Mouse (Mus musculus): Measurements from ENCODE around the gene Stox2. TPM values are rescaled to one million over a fixed set of nuclear protein-coding genes. Genes with fewer than 3 reads are reported as not detected.

The Stox2 gene
- total RNA-seq, 2 experiments from 2014 or later, result 9.4 to 10.5 TPM

- intact Hi-C loops (cut with DNase I; ENCODE audit: low total_unique reads), result no loop called here
- no peak for DNase-seq
These were observed 124.9 kb downstream of the Stox2 start for GRCm38 (mm10) chr8:47321282-47321681.

- intact Hi-C loops (cut with DNase I; ENCODE audit: low total_unique reads), result no loop called here
- DNase-seq, result no peak
These were observed 125.5 kb downstream of the Stox2 start for GRCm38 (mm10) chr8:47320707-47321106.

- DNase-seq, result no peak
- intact Hi-C loops (cut with DNase I; ENCODE audit: low total_unique reads), result no loop called here
These were observed 127.7 kb downstream of the Stox2 start for GRCm38 (mm10) chr8:47318468-47318867.

- intact Hi-C loops (cut with DNase I; ENCODE audit: low total_unique reads), result no loop called here
- DNase-seq, result no peak
These were observed 138.0 kb downstream of the Stox2 start for GRCm38 (mm10) chr8:47308176-47308575.

GRCm38 (mm10) chr8:47306372-47306771 lies 139.8 kb downstream of the Stox2 start:
- no peak for DNase-seq
- intact Hi-C loops (cut with DNase I; ENCODE audit: low total_unique reads), result no loop called here

GRCm38 (mm10) chr8:47305880-47306279 lies 140.3 kb downstream of the Stox2 start:
- no peak for DNase-seq
- intact Hi-C loops (cut with DNase I; ENCODE audit: low total_unique reads), result no loop called here

- DNase-seq, result no peak
- intact Hi-C loops (cut with DNase I; ENCODE audit: low total_unique reads), result no loop called here
These were observed 147.7 kb downstream of the Stox2 start for GRCm38 (mm10) chr8:47298460-47298859.

GRCm38 (mm10) chr8:47289641-47290040 lies 156.5 kb downstream of the Stox2 start:
- intact Hi-C loops (cut with DNase I; ENCODE audit: low total_unique reads), result loop anchor here (10.0 kb wide), 1 partner anchor 75 kb away; no protein-coding TSS in a partner anchor
- DNase-seq, result no peak

- intact Hi-C loops (cut with DNase I; ENCODE audit: low total_unique reads), result loop anchor here (10.0 kb wide), 1 partner anchor 76 kb away; no protein-coding TSS in a partner anchor
- DNase-seq, result peak; percentile 74
These were observed 157.2 kb downstream of the Stox2 start for GRCm38 (mm10) chr8:47288866-47289541.

GRCm38 (mm10) chr8:47288131-47288865 lies 157.9 kb downstream of the Stox2 start:
- intact Hi-C loops (cut with DNase I; ENCODE audit: low total_unique reads), result loop anchor here (10.0 kb wide), 1 partner anchor 77 kb away; no protein-coding TSS in a partner anchor
- peak; percentile 50 for DNase-seq

- intact Hi-C loops (cut with DNase I; ENCODE audit: low total_unique reads), result loop anchor here (10.0 kb wide), 1 partner anchor 77 kb away; no protein-coding TSS in a partner anchor
- DNase-seq, result peak; percentile 29
These were observed 158.5 kb downstream of the Stox2 start for GRCm38 (mm10) chr8:47287641-47288130.

GRCm38 (mm10) chr8:47287201-47287621 lies 159.0 kb downstream of the Stox2 start:
- intact Hi-C loops (cut with DNase I; ENCODE audit: low total_unique reads), result loop anchor here (10.0 kb wide), 1 partner anchor 78 kb away; no protein-coding TSS in a partner anchor
- DNase-seq, result no peak

GRCm38 (mm10) chr8:47286081-47286700 lies 160.0 kb downstream of the Stox2 start:
- intact Hi-C loops (cut with DNase I; ENCODE audit: low total_unique reads), result loop anchor here (10.0 kb wide), 1 partner anchor 79 kb away; no protein-coding TSS in a partner anchor
- DNase-seq, result no peak

- no peak for DNase-seq
- intact Hi-C loops (cut with DNase I; ENCODE audit: low total_unique reads), result loop anchor here (10.0 kb wide), 1 partner anchor 79 kb away; no protein-coding TSS in a partner anchor
These were observed 160.7 kb downstream of the Stox2 start for GRCm38 (mm10) chr8:47285435-47285834.

- intact Hi-C loops (cut with DNase I; ENCODE audit: low total_unique reads), result loop anchor here (10.0 kb wide), 1 partner anchor 80 kb away; no protein-coding TSS in a partner anchor
- no peak for DNase-seq
These were observed 161.5 kb downstream of the Stox2 start for GRCm38 (mm10) chr8:47284329-47285326.

GRCm38 (mm10) chr8:47279898-47280297 lies 166.3 kb downstream of the Stox2 start:
- no peak for DNase-seq
- intact Hi-C loops (cut with DNase I; ENCODE audit: low total_unique reads), result loop anchor here (10.0 kb wide), 1 partner anchor 85 kb away; no protein-coding TSS in a partner anchor

- DNase-seq, result no peak
- intact Hi-C loops (cut with DNase I; ENCODE audit: low total_unique reads), result no loop called here
These were observed 168.0 kb downstream of the Stox2 start for GRCm38 (mm10) chr8:47278211-47278610.

- intact Hi-C loops (cut with DNase I; ENCODE audit: low total_unique reads), result no loop called here
These were observed 177.2 kb downstream of the Stox2 start for GRCm38 (mm10) chr8:47268931-47269330.

More at GRCm38 (mm10) chr8:47268931-47269330, 177.2 kb downstream of the Stox2 start:
- no peak for DNase-seq
